Mouse (Mus musculus): ENCODE data around the gene Cyp2w1. TPM values are rescaled to one million over a fixed set of nuclear protein-coding genes. Genes with fewer than 3 reads are reported as not detected.
"Not testable (repeated sequence)": the region's sequence is repeated elsewhere in the genome, so short reads cannot be mapped to it uniquely, and the experiment has no call there.

Cyp2w1 gene
- polyA plus RNA-seq, 1 experiment from 2014 or later = not detected

GRCm38 (mm10) chr5:139382760-139383159, 30.3 kb downstream of the Cyp2w1 start:
- Histone ChIP-seq H3K27ac (peak overlapping the region; percentile 76), H3K4me3 (no peak overlapping the region), H3K36me3 (no peaks in the 10 kb centered on the region), H3K9me3 (no peaks in the 10 kb centered on the region), H3K4me1 (replicated peaks) (peaks cover 76% of the 10 kb centered on the region), H3K27me3 (ENCODE audit: insufficient read depth, poor library complexity, severe bottlenecking) (0 out of 2 replicates have a peak, but pooled peaks cover 3% of the 10 kb centered on the region)
- WGBS = 79% methylated on average over 8 of the region's 8 CpGs
- DNase-seq (ENCODE audit: low spot score) = no peak

DNA sequence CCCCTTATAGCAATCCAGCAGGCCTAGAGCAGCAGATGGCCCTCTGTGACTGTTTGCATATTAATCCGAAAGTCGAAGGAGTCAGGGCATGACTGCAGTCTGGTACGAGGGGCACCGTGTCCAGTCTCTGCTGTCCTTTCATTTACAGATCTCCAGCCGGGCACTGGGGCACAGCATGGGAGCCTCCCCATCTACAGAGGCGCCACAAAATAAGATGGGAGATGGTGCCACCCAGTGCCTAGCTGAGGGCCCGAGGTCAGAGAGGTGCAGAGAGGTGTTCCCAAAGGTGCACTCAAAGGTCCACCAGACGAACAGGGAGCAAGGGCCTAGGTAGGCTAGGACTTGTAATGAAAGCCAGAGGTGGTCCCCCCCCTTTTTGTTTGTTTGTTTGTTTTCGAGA, 30.8 kb downstream of the Cyp2w1 start:
- H3K27ac ChIP-seq = peak overlapping the region; percentile 76
- H3K27me3 ChIP-seq (ENCODE audit: insufficient read depth, poor library complexity, severe bottlenecking) = 0 out of 2 replicates have a peak, but pooled peaks cover 3% of the 10 kb centered on the region
- H3K9me3 ChIP-seq = no peaks in the 10 kb centered on the region
- WGBS = 84% methylated on average over 9 of the region's 9 CpGs
- no peaks in the 10 kb centered on the region for H3K36me3 ChIP-seq
- H3K4me1 ChIP-seq (replicated peaks) = peaks cover 76% of the 10 kb centered on the region
- H3K4me3 ChIP-seq = no peak overlapping the region
- no peak for DNase-seq (ENCODE audit: low spot score)

GRCm38 (mm10) chr5:139384531-139384930, 32.1 kb downstream of the Cyp2w1 start:
- Histone ChIP-seq H3K4me1 (replicated peaks) (peaks cover 77% of the 10 kb centered on the region), H3K27ac (peak overlapping the region; percentile 24; the same call in 1 of the 2 replicates), H3K27me3 (ENCODE audit: insufficient read depth, poor library complexity, severe bottlenecking) (0 out of 2 replicates have a peak, but pooled peaks cover 3% of the 10 kb centered on the region), H3K9me3 (no peaks in the 10 kb centered on the region), H3K36me3 (no peaks in the 10 kb centered on the region), H3K4me3 (no peak overlapping the region)
- WGBS = 70% methylated on average over 10 of the region's 10 CpGs
- no peak for DNase-seq (ENCODE audit: low spot score)

- H3K9me3 ChIP-seq = no peaks in the 10 kb centered on the region
- H3K27ac ChIP-seq = peak overlapping the region; percentile 3; the same call in 1 of the 2 replicates
- H3K4me3 ChIP-seq = no peak overlapping the region
- peaks cover 73% of the 10 kb centered on the region for H3K4me1 ChIP-seq (replicated peaks)
- 94% methylated on average over 5 of the region's 5 CpGs for WGBS
- 0 out of 2 replicates have a peak, but pooled peaks cover 3% of the 10 kb centered on the region for H3K27me3 ChIP-seq (ENCODE audit: insufficient read depth, poor library complexity, severe bottlenecking)
- no peaks in the 10 kb centered on the region for H3K36me3 ChIP-seq
- DNase-seq (ENCODE audit: low spot score) = no peak
These were observed 33.6 kb downstream of the Cyp2w1 start for GRCm38 (mm10) chr5:139386047-139386446.

DNA sequence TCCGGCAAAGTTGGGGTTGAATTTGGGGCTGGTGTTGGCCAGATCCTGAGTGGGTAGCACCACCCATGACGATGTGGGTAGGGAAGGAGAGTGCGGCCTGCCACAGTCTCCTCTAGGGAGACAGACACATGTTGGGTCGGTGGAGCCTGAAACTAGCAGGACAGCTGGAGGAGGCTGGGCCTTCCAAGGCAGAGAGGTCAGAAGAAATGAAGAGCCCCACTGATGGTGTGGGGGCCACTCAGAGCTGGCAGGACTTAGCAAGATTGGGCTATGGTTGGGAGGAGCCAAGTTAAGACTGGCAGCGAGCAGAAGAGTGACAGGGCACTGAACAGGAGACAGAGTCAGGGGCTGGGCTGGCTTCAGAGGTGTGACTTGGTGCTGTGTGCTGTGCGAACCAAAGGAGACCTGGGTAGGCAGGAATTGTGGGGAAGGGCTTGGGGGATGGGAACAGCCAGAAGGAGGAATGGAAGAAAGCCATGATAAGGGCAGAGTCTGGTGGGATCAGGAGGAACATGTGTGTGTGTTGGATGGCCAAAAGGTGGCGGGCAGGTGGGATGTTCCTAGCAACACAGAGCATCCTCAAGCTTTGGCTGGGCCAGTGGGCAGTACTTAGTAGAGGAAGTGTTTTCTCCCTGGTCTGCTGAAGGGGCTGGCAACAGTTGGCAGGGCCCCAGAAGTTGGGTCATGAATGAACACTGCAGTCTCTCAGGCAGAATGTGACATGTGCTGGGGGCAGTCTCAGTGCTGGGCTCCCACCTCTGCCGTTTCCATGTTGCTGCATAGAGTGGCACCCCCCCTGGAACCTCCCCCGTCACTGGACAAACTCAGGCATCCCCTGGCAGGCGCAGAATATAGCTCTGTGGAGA, 35.1 kb downstream of the Cyp2w1 start:
- Histone ChIP-seq H3K27me3 (ENCODE audit: insufficient read depth, poor library complexity, severe bottlenecking) (no peaks in the 10 kb centered on the region), H3K9me3 (no peaks in the 10 kb centered on the region), H3K27ac (peak overlapping the region; percentile 76; the same call in 1 of the 2 replicates), H3K4me3 (no peak overlapping the region), H3K36me3 (0 out of 2 replicates have a peak, but pooled peaks cover 3% of the 10 kb centered on the region), H3K4me1 (replicated peaks) (peaks cover 69% of the 10 kb centered on the region)
- no peak for DNase-seq (ENCODE audit: low spot score)
- WGBS = 88% methylated on average over 10 of the region's 10 CpGs

- 81% methylated on average over 4 of the region's 4 CpGs for WGBS
- H3K27ac ChIP-seq = peak overlapping the region; percentile 76
- H3K4me3 ChIP-seq = no peak overlapping the region
- H3K27me3 ChIP-seq (ENCODE audit: insufficient read depth, poor library complexity, severe bottlenecking) = no peaks in the 10 kb centered on the region
- H3K4me1 ChIP-seq (replicated peaks) = peaks cover 68% of the 10 kb centered on the region
- H3K9me3 ChIP-seq = no peaks in the 10 kb centered on the region
- no peak for DNase-seq (ENCODE audit: low spot score)
- H3K36me3 ChIP-seq = 0 out of 2 replicates have a peak, but pooled peaks cover 8% of the 10 kb centered on the region
These were observed 35.8 kb downstream of the Cyp2w1 start for GRCm38 (mm10) chr5:139388195-139388570.

DNA sequence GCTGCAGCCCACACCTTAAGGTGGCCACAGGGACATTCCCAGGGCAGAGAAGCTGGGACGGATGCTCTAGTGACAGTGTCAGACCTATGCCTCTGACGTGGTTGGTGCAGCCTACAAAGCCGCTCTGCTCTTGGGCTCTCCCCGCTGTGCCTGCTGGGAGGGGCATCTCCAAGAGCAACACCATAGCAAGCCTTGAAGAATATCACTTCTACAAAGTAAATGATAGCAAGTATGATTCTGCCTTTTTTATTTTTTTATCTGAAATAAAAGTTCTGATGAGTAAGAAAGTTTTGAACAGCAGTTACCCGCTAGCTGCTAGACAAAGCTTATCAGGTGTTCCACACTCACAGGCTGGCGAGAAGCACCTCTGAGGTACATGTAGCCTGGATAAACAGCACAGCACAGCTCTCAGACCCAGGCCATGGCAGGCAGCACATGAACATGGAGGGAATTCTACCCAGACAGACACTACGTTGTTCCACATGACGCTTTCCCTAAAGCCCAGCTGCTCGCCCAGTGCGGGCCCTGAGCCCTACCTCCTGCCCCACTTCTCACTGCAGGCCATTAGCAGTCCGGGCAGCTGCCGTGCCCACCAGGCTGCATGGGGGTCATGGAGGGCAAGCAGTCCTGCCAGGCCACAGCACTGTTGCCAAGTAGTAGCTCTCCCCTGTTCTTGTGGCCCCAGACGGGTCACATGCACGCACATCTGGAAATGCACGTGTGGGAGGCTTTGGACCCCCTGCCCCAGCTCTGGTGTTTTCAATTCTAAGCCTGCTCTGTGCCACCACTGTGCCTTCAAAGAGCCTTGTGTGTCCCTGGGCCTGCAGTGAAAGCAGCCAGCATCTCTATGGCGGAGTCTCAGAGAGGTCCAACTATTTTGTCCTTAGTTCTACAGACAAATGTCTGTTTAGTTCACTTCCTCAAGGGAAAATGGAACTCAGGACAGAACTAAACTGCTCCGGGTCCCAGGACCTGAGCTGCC, 36.6 kb downstream of the Cyp2w1 start:
- DNase-seq (ENCODE audit: low spot score) = no peak
- H3K4me3 ChIP-seq = no peak overlapping the region
- WGBS = 74% methylated on average over 17 of the region's 17 CpGs

DNA sequence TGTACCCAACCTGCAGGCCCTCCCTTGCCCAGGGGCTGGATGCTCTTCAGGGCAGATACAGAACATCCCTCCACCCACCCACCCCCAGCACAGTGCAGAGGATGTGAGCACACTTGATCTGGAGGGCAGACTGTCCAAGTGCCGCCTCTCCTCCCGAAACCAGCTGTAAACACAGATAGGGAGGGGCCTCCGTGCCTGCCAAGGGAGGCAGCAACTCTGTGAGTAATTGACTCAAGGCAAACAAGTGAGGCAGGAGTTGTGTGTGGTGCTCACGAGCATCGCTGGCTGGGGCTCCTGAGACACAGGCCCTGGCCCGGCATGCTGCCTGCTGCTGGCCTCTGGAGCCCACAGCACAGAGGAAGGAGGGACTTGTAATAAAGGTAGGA, 37.3 kb downstream of the Cyp2w1 start:
- Histone ChIP-seq H3K4me3 (no peak overlapping the region), H3K36me3 (0 out of 2 replicates have a peak, but pooled peaks cover 8% of the 10 kb centered on the region), H3K4me1 (replicated peaks) (peaks cover 66% of the 10 kb centered on the region), H3K9me3 (no peaks in the 10 kb centered on the region), H3K27me3 (ENCODE audit: insufficient read depth, poor library complexity, severe bottlenecking) (no peaks in the 10 kb centered on the region), H3K27ac (peak overlapping the region; percentile 83)
- WGBS = 60% methylated on average over 6 of the region's 6 CpGs
- no peak for DNase-seq (ENCODE audit: low spot score)

More for the DNA sequence above, 36.6 kb downstream of the Cyp2w1 start:
- peaks cover 69% of the 10 kb centered on the region for H3K4me1 ChIP-seq (replicated peaks)
- no peaks in the 10 kb centered on the region for H3K27me3 ChIP-seq (ENCODE audit: insufficient read depth, poor library complexity, severe bottlenecking)
- H3K9me3 ChIP-seq = no peaks in the 10 kb centered on the region
- 0 out of 2 replicates have a peak, but pooled peaks cover 8% of the 10 kb centered on the region for H3K36me3 ChIP-seq
- peak overlapping the region; percentile 83 for H3K27ac ChIP-seq

DNA sequence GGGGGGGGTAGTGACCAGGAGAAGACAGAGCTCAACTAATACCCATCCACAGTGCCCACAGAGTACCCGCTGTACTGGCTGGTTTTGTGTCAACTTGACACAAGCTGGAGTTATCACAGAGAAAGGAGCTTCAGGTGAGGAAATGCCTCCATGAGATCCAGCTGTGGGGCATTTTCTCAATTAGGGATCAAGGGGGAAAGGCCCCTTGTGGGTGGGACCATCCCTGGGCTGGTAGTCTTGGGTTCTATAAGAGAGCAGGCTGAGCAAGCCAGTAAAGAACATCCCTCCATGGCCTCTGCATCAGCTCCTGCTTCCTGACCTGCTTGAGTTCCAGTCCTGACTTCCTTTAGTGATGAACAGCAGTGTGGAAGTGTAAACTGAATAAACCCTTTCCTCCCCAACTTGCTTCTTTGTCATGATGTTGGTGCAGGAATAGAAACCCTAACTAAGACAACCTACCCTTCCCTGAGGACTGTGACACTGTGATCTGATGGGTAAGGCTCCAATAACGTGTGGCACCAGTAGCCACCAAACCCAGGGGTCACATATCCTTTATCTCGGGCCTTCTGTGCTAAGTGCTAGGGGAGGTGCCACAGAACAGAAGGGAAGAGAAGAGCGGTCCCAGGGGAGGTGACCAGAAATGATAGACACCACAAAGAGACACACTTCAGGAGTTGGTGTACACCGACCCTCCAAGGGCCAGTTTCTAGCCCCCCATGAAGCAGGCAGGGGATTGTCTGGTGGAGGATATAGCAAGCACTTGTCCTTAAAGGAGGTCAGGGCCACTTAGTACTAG, 38.1 kb downstream of the Cyp2w1 start:
- H3K27me3 ChIP-seq (ENCODE audit: insufficient read depth, poor library complexity, severe bottlenecking); DNase-seq (ENCODE audit: low spot score); H3K36me3 ChIP-seq; H3K9me3 ChIP-seq: not testable (repeated sequence)
- 73% methylated on average over 5 of the region's 5 CpGs for WGBS
- Histone ChIP-seq H3K27ac (peak overlapping the region; percentile 83), H3K4me1 (replicated peaks) (peaks cover 59% of the 10 kb centered on the region), H3K4me3 (peak overlapping the region; percentile 9; the same call in 1 of the 2 replicates)

GRCm38 (mm10) chr5:139391309-139391990, 39.0 kb downstream of the Cyp2w1 start:
- Histone ChIP-seq H3K4me3 (peak overlapping the region; percentile 9; the same call in 1 of the 2 replicates), H3K36me3 (0 out of 2 replicates have a peak, but pooled peaks cover 8% of the 10 kb centered on the region), H3K9me3 (no peaks in the 10 kb centered on the region), H3K27ac (peak overlapping the region; percentile 64), H3K27me3 (ENCODE audit: insufficient read depth, poor library complexity, severe bottlenecking) (no peaks in the 10 kb centered on the region), H3K4me1 (replicated peaks) (peaks cover 53% of the 10 kb centered on the region)
- 85% methylated on average over 11 of the region's 11 CpGs for WGBS
- no peak for DNase-seq (ENCODE audit: low spot score)

All from hindbrain, embryonic 10.5 days (tissue).